Mouse (Mus musculus) adrenal gland, adult 8-10 months (tissue): ENCODE results near the gene Idi1. TPM values are rescaled to one million over a fixed set of nuclear protein-coding genes. Genes with fewer than 3 reads are reported as not detected.
"Not testable (repeated sequence)": the region's sequence is repeated elsewhere in the genome, so short reads cannot be mapped to it uniquely, and the experiment has no call there.

Experiments used
- DNase-seq: peaks from one replicate; pipeline ENCODE4 v3.0.0; 2022
- total RNA-seq, 4 experiments: library from RNA; stranded (reverse); gene quantifications; 2 replicates each; pipeline ENCODE4 v1.2.4; 2022

The Idi1 gene
- 10 to 100 TPM; 38.3 to 87.2 (median 74.2) TPM for total RNA-seq

GRCm38 (mm10) chr13:8885445-8886184, at the start of gene Idi1:
Idi1 (plus strand) TSS chr13:8885501.
- DNase-seq = peak; percentile 95

- no peak for DNase-seq
These were observed 46.9 kb upstream of the Idi1 start for GRCm38 (mm10) chr13:8838394-8838793.

- DNase-seq = no peak
These were observed 46.2 kb upstream of the Idi1 start for GRCm38 (mm10) chr13:8839111-8839510.

GRCm38 (mm10) chr13:8839937-8840336, 45.4 kb upstream of the Idi1 start:
- DNase-seq = no peak

GRCm38 (mm10) chr13:8840941-8841340, 44.4 kb upstream of the Idi1 start:
- no peak for DNase-seq

GRCm38 (mm10) chr13:8841846-8842245, 43.5 kb upstream of the Idi1 start:
- not testable (repeated sequence) for DNase-seq

- DNase-seq = no peak
These were observed 43.0 kb upstream of the Idi1 start for GRCm38 (mm10) chr13:8842273-8842672.

- DNase-seq = no peak
These were observed 37.6 kb upstream of the Idi1 start for GRCm38 (mm10) chr13:8847702-8848101.

GRCm38 (mm10) chr13:8849311-8849710, 36.0 kb upstream of the Idi1 start:
- DNase-seq = no peak

GRCm38 (mm10) chr13:8853424-8853823, 31.9 kb upstream of the Idi1 start:
- no peak for DNase-seq

GRCm38 (mm10) chr13:8854769-8855168, 30.5 kb upstream of the Idi1 start:
- DNase-seq = no peak

- no peak for DNase-seq
These were observed 26.8 kb upstream of the Idi1 start for GRCm38 (mm10) chr13:8858453-8858852.

GRCm38 (mm10) chr13:8860861-8861260, 24.4 kb upstream of the Idi1 start:
- DNase-seq = no peak

- no peak for DNase-seq
These were observed 20.3 kb upstream of the Idi1 start for GRCm38 (mm10) chr13:8864990-8865389.

GRCm38 (mm10) chr13:8866612-8867011, 18.7 kb upstream of the Idi1 start:
- DNase-seq = no peak

GRCm38 (mm10) chr13:8869578-8870157, 15.6 kb upstream of the Idi1 start:
- DNase-seq = no peak

- no peak for DNase-seq
These were observed 15.2 kb upstream of the Idi1 start for GRCm38 (mm10) chr13:8870160-8870509.

GRCm38 (mm10) chr13:8870510-8871313, 14.6 kb upstream of the Idi1 start:
- DNase-seq = peak; percentile 86

- DNase-seq = peak; percentile 48
These were observed 13.9 kb upstream of the Idi1 start, which contains the start of gene Wdr37 for GRCm38 (mm10) chr13:8871314-8871962. Wdr37 (minus strand) TSS chr13:8871909.

GRCm38 (mm10) chr13:8873776-8874175, 11.5 kb upstream of the Idi1 start:
- no peak for DNase-seq

- peak; percentile 27 for DNase-seq
These were observed 3.7 kb upstream of the Idi1 start for GRCm38 (mm10) chr13:8881611-8882010.

GRCm38 (mm10) chr13:8883870-8884269, 1.4 kb upstream of the Idi1 start:
- not testable (repeated sequence) for DNase-seq

- DNase-seq = no peak
These were observed 872 bp downstream of the Idi1 start for GRCm38 (mm10) chr13:8886185-8886560.
